Mouse (Mus musculus): ENCODE data around the gene Mettl7a1. TPM values are rescaled to one million over a fixed set of nuclear protein-coding genes. Genes with fewer than 3 reads are reported as not detected.
"Not testable (repeated sequence)": the region's sequence is repeated elsewhere in the genome, so short reads cannot be mapped to it uniquely, and the experiment has no call there.

Mettl7a1 gene
- 3.3 and 7.7 TPM in 2 replicates for polyA plus RNA-seq (2014; fragmentation: Nextera tagmentation; extraction: Ambion mirVana)

GRCm38 (mm10) chr15:100304019-100304991 lies at the start of gene Mettl7a1:
Gene Mettl7a1, plus strand, starts transcription at chr15:100304140.
- ATAC-seq (ENCODE audit: low FRiP score, low TSS enrichment), result peak; percentile 79; the same call in 1 of the 2 replicates
- H3K4me3 ChIP-seq (replicated peaks; ENCODE audit: low read depth, low read length), result peak within 1 kb of the TSS; percentile 52
- H3K4me1 ChIP-seq (ENCODE audit: control insufficient read depth, insufficient read depth, low read length), result 0 out of 2 replicates have a peak, but pooled peaks cover 5% of the 10 kb centered on the region
- H3K27me3 ChIP-seq (ENCODE audit: control insufficient read depth, insufficient read depth, low read length), result no peaks in the 10 kb centered on the region
- H3K36me3 ChIP-seq (ENCODE audit: control insufficient read depth, insufficient read depth, low read length), result no peaks in the 10 kb centered on the region
- H3K27ac ChIP-seq (replicated peaks; ENCODE audit: low read depth, low read length), result peak within 1 kb of the TSS; percentile 94
- H3K9me3 ChIP-seq (ENCODE audit: control insufficient read depth, low read length), result no peaks in the 10 kb centered on the region
- peak within 1 kb of the TSS; percentile 76 for H3K4me2 ChIP-seq (ENCODE audit: low read length)
- H3K9ac ChIP-seq (replicated peaks; ENCODE audit: low read length), result peak within 1 kb of the TSS; percentile 81
- DNase-seq, result peak; percentile 90
- WGBS, result 2% methylated on average over 26 of the region's 30 CpGs

DNA sequence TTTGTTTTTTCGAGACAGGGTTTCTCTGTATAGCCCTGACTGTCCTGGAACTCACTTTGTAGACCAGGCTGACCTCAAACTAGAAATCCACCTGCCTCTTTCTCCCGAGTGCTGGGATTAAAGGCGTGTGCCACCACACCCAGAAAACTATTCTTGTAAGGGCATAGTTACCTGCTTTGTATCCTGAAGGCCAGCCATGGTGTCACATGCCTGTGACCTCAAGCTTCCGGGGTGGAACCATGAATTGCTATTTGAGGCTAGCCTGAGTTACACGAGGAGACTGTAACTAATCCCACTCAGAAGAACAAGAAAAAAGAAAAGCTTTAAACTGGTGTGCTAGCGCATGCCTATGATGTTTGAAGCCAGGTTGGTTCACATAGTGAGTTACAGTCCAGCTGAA lies 47.6 kb upstream of the Mettl7a1 start:
- Histone ChIP-seq H3K4me3 (replicated peaks; ENCODE audit: low read depth, low read length) (no peak overlapping the region), H3K9ac (replicated peaks; ENCODE audit: low read length) (no peak overlapping the region), H3K27ac (replicated peaks; ENCODE audit: low read depth, low read length) (no peak overlapping the region), H3K4me1 (ENCODE audit: control insufficient read depth, insufficient read depth, low read length) (no peaks in the 10 kb centered on the region), H3K27me3 (ENCODE audit: control insufficient read depth, insufficient read depth, low read length) (no peaks in the 10 kb centered on the region), H3K36me3 (ENCODE audit: control insufficient read depth, insufficient read depth, low read length) (peaks cover 76% of the 10 kb centered on the region), H3K9me3 (ENCODE audit: control insufficient read depth, low read length) (no peaks in the 10 kb centered on the region), H3K4me2 (ENCODE audit: low read length) (no peak overlapping the region)
- 90% methylated on average over 6 of the region's 6 CpGs for WGBS
- ATAC-seq (ENCODE audit: low FRiP score, low TSS enrichment) (no peak), DNase-seq (no peak)

DNA sequence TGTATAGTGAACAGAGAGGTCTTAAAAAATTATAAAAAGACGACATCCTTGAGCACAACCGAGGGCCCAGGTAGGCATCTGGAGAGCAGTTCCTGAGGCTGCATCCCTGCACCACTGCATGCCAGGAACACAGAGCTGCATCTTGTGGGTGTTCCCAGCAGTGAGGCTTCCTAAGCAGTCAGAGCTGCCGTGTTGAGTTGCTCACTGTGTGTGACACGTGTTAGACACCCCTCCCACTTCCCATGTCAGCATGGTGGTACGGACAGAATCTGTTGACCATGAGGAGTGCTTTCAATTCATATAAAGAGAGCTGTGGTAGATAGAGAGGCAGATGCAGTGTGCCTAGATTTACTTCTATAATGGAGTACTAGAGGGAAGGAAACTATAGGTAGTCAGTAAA lies 46.6 kb upstream of the Mettl7a1 start:
- ATAC-seq (ENCODE audit: low FRiP score, low TSS enrichment) (no peak), DNase-seq (no peak)
- no peak overlapping the region for H3K27ac ChIP-seq (replicated peaks; ENCODE audit: low read depth, low read length)
- H3K27me3 ChIP-seq (ENCODE audit: control insufficient read depth, insufficient read depth, low read length), result no peaks in the 10 kb centered on the region
- no peaks in the 10 kb centered on the region for H3K4me1 ChIP-seq (ENCODE audit: control insufficient read depth, insufficient read depth, low read length)
- peaks cover 72% of the 10 kb centered on the region for H3K36me3 ChIP-seq (ENCODE audit: control insufficient read depth, insufficient read depth, low read length)
- WGBS, result 91% methylated on average over 5 of the region's 5 CpGs
- H3K4me3 ChIP-seq (replicated peaks; ENCODE audit: low read depth, low read length), result no peak overlapping the region
- no peaks in the 10 kb centered on the region for H3K9me3 ChIP-seq (ENCODE audit: control insufficient read depth, low read length)
- H3K4me2 ChIP-seq (ENCODE audit: low read length), result no peak overlapping the region
- no peak overlapping the region for H3K9ac ChIP-seq (replicated peaks; ENCODE audit: low read length)

GRCm38 (mm10) chr15:100258646-100259425 lies 45.1 kb upstream of the Mettl7a1 start:
- ATAC-seq (ENCODE audit: low FRiP score, low TSS enrichment) (no peak), DNase-seq (no peak)
- Histone ChIP-seq H3K4me2 (ENCODE audit: low read length) (no peak overlapping the region), H3K27ac (replicated peaks; ENCODE audit: low read depth, low read length) (no peak overlapping the region), H3K27me3 (ENCODE audit: control insufficient read depth, insufficient read depth, low read length) (no peaks in the 10 kb centered on the region), H3K36me3 (ENCODE audit: control insufficient read depth, insufficient read depth, low read length) (peaks cover 60% of the 10 kb centered on the region), H3K4me1 (ENCODE audit: control insufficient read depth, insufficient read depth, low read length) (no peaks in the 10 kb centered on the region), H3K9ac (replicated peaks; ENCODE audit: low read length) (no peak overlapping the region), H3K9me3 (ENCODE audit: control insufficient read depth, low read length) (no peaks in the 10 kb centered on the region), H3K4me3 (replicated peaks; ENCODE audit: low read depth, low read length) (no peak overlapping the region)
- 97% methylated on average over 7 of the region's 7 CpGs for WGBS

DNA sequence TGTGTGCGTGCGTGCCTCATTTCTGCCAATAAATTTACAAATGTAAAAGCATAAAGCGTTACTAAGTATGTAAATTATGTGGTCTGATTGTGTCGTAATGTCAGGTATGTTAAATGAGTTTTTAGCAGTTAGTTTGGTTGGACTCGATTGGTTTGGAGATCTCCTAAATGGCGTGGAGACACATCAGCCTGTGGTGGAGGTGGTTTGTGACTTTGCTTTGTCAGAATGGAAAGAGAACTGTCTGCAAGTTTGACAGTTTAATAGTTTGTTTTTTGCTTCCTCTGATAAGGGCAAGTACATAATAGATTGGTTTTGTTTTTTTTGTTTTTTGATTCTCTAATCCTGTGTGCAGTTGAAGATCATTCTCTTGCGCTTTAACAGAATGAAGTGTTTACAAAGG lies 43.6 kb upstream of the Mettl7a1 start:
- H3K9ac ChIP-seq (replicated peaks; ENCODE audit: low read length); H3K4me3 ChIP-seq (replicated peaks; ENCODE audit: low read depth, low read length); H3K27ac ChIP-seq (replicated peaks; ENCODE audit: low read depth, low read length); H3K9me3 ChIP-seq (ENCODE audit: control insufficient read depth, low read length); H3K4me2 ChIP-seq (ENCODE audit: low read length); ATAC-seq (ENCODE audit: low FRiP score, low TSS enrichment); H3K4me1 ChIP-seq (ENCODE audit: control insufficient read depth, insufficient read depth, low read length); H3K27me3 ChIP-seq (ENCODE audit: control insufficient read depth, insufficient read depth, low read length); DNase-seq: not testable (repeated sequence)
- 88% methylated on average over 7 of the region's 7 CpGs for WGBS
- H3K36me3 ChIP-seq (ENCODE audit: control insufficient read depth, insufficient read depth, low read length), result peaks cover 45% of the 10 kb centered on the region

- Histone ChIP-seq H3K9ac (replicated peaks; ENCODE audit: low read length) (no peak overlapping the region), H3K9me3 (ENCODE audit: control insufficient read depth, low read length) (no peaks in the 10 kb centered on the region), H3K4me2 (ENCODE audit: low read length) (no peak overlapping the region), H3K4me1 (ENCODE audit: control insufficient read depth, insufficient read depth, low read length) (no peaks in the 10 kb centered on the region), H3K4me3 (replicated peaks; ENCODE audit: low read depth, low read length) (no peak overlapping the region), H3K36me3 (ENCODE audit: control insufficient read depth, insufficient read depth, low read length) (peaks cover 19% of the 10 kb centered on the region), H3K27me3 (ENCODE audit: control insufficient read depth, insufficient read depth, low read length) (no peaks in the 10 kb centered on the region), H3K27ac (replicated peaks; ENCODE audit: low read depth, low read length) (no peak overlapping the region)
- 18% methylated on average over 4 of the region's 4 CpGs for WGBS
- DNase-seq, result peak; percentile 77
- ATAC-seq (ENCODE audit: low FRiP score, low TSS enrichment), result no peak
These were observed 40.6 kb upstream of the Mettl7a1 start for GRCm38 (mm10) chr15:100263246-100263905.

DNA sequence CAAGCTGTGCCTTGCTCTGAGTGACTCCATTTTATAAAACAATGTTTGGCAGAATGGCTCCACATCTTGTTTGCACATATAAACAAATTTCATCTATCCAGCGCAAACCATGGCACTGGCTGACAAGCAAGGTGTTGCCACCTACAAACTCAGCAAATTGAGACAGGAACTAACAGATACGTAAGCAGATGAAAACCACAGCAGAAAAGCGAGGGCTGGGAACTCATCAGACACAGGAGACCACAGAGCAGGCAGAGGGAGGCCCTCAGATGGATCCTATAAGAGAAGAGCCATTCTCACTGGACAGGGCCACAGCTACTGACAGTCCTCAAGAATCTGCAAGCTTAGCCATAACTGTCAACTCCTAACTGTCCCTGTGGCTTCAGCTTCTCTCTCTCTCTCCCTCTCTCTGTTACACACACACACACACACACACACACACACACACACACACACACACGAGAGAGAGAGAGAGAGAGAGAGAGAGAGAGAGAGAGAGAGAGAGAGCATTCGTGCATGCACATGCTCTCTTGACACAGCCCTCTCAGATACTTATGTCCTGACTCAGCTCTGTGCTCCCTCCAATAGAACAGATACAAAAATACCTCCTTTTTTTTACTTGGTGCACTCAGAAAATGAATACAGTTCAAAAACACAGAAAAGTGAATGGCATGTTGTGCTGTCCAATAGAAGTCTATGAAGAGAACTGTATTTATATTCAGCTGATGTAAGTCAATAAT lies 38.2 kb upstream of the Mettl7a1 start:
- H3K4me2 ChIP-seq (ENCODE audit: low read length), result no peak overlapping the region
- H3K36me3 ChIP-seq (ENCODE audit: control insufficient read depth, insufficient read depth, low read length), result 0 out of 2 replicates have a peak, but pooled peaks cover 10% of the 10 kb centered on the region
- H3K27me3 ChIP-seq (ENCODE audit: control insufficient read depth, insufficient read depth, low read length), result no peaks in the 10 kb centered on the region
- H3K9ac ChIP-seq (replicated peaks; ENCODE audit: low read length), result no peak overlapping the region
- no peaks in the 10 kb centered on the region for H3K4me1 ChIP-seq (ENCODE audit: control insufficient read depth, insufficient read depth, low read length)
- no peak overlapping the region for H3K27ac ChIP-seq (replicated peaks; ENCODE audit: low read depth, low read length)
- H3K4me3 ChIP-seq (replicated peaks; ENCODE audit: low read depth, low read length), result no peak overlapping the region
- H3K9me3 ChIP-seq (ENCODE audit: control insufficient read depth, low read length), result no peaks in the 10 kb centered on the region
- WGBS, result 86% methylated on average over 4 of the region's 5 CpGs
- ATAC-seq (ENCODE audit: low FRiP score, low TSS enrichment) (no peak), DNase-seq (no peak)

- Histone ChIP-seq H3K27ac (replicated peaks; ENCODE audit: low read depth, low read length) (no peak overlapping the region), H3K27me3 (ENCODE audit: control insufficient read depth, insufficient read depth, low read length) (no peaks in the 10 kb centered on the region), H3K4me2 (ENCODE audit: low read length) (no peak overlapping the region), H3K9me3 (ENCODE audit: control insufficient read depth, low read length) (no peaks in the 10 kb centered on the region), H3K9ac (replicated peaks; ENCODE audit: low read length) (no peak overlapping the region), H3K4me3 (replicated peaks; ENCODE audit: low read depth, low read length) (no peak overlapping the region), H3K4me1 (ENCODE audit: control insufficient read depth, insufficient read depth, low read length) (no peaks in the 10 kb centered on the region), H3K36me3 (ENCODE audit: control insufficient read depth, insufficient read depth, low read length) (no peaks in the 10 kb centered on the region)
- DNase-seq (no peak), ATAC-seq (ENCODE audit: low FRiP score, low TSS enrichment) (no peak)
- WGBS, result 79% methylated on average over 2 of the region's 2 CpGs
These were observed 35.0 kb upstream of the Mettl7a1 start for GRCm38 (mm10) chr15:100268916-100269315.
